Mouse (Mus musculus): ENCODE results near the gene Zbtb5.

GRCm38 (mm10) chr4:45012105-45012975, at the start of gene Zbtb5:
- TF ChIP-seq CTCF (IDR thresholded peaks at IDR 0.05; ENCODE audit: insufficient read depth, low read depth, low read length), result no peak
- peak; percentile 50; the same call in 1 of the 2 replicates for TF ChIP-seq POLR2A (IDR thresholded peaks at IDR 0.05; ENCODE audit: insufficient read depth, low read depth, low read length)
